Mouse (Mus musculus) layer of hippocampus, adult 9-11 months (tissue): ENCODE results near the gene 4930550C14Rik.

Source experiments
- DNase-seq: peaks from one replicate; pipeline ENCODE4 v3.0.0; 2022

Gene 4930550C14Rik

DNA sequence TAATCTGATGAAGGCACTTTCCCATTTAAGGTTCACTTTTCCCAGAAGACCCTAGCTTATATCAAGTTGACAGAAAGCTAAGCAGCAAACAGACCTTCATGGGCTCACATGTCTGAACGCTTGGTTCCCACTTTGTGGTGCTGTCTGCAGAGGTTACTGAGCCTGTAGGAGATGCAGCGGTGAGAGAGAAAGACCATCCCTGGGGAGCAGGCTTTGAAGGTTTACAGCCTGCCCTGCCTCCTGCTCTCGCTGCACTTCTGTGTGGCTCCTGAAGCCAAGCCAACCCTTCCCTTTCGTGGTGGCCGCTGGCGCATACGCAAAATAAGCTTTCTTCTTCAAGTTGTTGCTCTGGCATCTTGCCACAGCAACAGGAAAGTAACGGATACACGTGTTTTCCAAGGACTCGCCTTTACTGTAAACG is at the start of gene 4930550C14Rik:
Gene 4930550C14Rik (plus strand): TSS at position 35 of the 421 bp plus-strand sequence.
- no peak for DNase-seq

DNA sequence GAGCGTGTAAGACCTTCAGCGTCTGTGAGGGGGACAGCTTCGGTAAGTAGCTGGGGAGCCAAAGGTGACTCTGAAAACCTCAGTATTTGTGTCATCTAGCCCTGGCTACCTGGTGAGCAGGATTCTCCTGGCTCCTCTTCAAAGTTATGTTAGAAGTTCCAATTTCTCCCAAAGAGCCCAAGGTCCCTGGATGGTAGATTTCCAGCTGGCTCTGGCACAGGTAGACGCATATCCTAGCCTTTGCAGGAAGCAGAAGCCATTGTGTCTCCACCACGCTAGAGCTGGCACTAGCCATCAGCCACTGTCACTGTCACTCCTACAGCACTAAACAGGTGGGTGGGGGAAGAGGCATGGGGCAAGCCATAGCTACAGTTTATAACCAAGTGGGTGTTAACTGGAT is 49.0 kb upstream of the 4930550C14Rik start:
- DNase-seq = no peak

GRCm38 (mm10) chr9:53356219-53357155 is 45.6 kb upstream of the 4930550C14Rik start:
- DNase-seq = no peak

DNA sequence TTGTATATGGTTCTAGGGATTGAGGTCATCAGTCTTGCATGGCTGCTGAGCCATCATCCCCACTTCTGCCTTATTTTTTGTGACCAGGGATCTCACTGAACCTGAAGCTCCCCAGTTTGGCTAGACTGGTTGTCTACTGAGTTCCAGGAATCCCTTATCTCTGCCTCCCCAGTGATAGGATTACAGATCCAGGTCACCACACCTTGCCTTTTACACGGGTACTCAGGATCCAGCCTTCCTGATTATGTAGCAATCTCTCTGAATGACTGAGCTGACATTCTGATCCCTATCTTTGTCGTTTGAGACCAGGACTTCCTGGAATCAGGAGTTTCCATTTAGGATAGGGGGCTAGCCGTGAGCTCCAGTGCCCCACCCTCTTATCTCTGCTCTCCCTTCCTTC is 30.8 kb upstream of the 4930550C14Rik start:
- no peak for DNase-seq

- no peak for DNase-seq
These were observed 26.2 kb upstream of the 4930550C14Rik start for GRCm38 (mm10) chr9:53375907-53376306.

DNA sequence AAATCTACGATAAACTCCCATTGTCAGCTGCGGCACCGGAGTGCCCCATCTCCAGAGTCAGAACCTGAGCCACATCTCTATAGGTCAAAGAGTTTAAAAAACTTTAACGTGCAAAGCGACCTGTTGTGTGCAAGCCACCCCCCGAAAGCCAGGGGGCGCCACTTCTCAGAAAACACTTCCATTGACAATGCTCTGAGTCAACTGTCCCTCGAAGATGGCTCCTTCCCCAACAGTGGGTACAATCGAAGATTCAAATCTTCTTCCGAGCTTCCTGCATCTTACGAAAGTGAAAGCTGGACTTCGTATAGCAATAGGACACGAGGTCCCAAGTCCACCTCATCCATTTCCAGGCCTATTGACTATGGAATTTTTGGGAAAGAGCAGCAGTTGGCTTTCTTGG is 25.3 kb upstream of the 4930550C14Rik start:
- no peak for DNase-seq

DNA sequence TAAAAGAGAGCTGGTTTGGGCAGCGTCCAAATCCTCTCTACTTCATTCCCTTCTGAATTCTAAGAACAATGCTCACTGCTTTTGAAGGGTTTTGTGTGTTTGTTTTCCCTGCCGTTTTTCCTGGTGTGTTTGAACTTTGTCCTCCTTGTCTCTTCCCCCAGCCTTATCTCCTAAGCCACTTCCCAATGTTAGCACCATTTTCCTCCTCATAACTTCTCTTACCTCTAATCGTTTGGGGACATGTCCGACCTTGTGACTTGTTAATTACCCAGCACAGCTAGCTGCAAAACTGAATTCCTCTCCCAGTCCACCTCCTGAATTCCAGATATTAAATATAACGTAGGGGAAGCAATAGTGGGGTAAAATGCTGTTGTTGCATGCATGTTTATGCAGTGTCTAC is 24.5 kb upstream of the 4930550C14Rik start:
- no peak for DNase-seq

DNA sequence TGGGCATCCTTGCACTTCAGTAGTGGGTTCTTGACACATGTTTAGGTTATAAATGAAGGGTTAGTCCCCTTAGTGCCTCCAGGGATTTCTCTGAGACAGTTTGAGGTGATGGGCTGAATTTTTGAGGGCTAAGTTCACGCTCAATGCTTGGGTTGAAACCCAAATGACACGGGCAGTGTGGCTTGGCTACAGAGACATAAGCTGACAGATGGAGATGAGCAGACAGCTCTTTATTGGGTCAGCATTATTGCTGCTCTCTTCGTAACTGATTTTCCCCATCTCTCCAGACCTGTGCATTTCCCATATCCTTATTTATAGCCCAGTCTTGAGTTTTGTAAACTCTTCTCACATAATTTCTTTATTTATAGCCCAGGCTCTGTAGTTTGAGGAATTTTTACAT is 24.0 kb upstream of the 4930550C14Rik start:
- no peak for DNase-seq

GRCm38 (mm10) chr9:53380595-53380994 is 21.5 kb upstream of the 4930550C14Rik start:
- DNase-seq = no peak

DNA sequence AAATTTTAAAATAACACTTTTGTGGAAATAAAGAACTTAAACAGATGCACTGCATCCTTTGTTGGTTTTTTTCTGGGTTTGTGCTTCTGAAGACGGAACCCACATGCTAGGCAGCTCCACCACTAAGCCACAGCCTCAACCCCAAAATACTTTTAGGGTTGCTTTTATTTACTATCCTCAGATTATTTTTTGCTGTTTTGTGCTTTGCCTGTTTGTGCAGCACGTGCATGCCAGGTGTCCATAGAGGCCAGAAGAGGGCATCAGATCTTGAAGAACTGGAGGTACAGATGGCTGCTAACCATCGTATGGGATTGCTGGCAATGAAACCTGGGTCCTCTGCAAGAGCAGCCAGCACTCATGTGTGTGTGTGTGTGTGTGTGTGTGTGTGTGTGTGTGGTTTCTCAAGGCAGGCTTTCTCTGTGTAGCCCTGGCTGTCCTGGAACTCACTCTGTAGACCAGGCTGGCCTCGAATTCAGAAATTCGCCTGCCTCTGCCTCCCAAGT is 21.0 kb upstream of the 4930550C14Rik start:
- no peak for DNase-seq

DNA sequence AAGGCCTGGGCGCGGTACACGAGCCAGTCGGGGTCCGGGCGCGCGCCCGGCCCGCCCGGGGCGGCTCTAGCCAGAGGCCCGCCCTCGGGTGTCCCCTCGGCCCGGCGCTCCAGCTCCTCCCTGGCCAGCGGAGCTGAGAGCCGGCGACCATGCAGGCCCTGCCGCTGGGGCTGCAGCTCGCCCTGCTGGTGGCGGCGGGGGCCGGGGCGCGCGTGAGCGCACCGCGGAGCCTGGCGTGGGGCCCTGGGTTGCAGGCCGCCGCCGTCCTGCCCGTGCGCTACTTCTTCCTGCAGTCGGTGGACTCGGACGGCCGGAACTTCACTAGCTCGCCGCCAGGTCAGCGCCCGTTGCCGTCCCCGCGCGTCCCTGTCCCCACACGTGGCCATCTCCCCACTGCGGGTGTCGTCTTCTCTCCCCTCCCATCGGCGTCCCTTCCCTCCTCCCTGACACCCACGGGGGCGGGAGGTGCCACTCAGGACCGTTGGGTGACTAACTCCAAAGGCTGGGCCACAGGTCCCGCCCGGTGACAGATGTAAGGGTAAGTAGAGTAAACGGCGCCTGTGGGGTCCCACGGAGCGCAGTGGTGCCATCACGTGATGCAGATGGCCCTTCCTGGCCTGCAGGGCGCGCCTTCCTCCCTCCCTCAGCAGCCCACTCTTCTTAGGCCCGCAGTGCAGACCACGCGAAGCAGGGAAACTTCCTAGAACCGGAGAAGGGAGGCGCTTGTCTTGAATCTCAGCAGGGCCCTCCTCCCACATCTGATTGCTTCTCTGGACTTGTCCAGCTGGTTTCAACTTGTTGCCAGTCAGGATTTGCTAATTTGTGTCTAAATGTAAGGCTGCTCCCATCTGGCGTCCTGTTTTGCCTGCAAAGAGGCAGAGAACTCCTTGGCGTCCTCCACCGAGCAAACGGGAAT is 17.9 kb upstream of the 4930550C14Rik start, which contains the start of gene Kdelc2:
Gene Kdelc2 (plus strand): TSS at position 75 of the 916 bp plus-strand sequence.
- DNase-seq = peak; percentile 88

- no peak for DNase-seq
These were observed 17.3 kb upstream of the 4930550C14Rik start for GRCm38 (mm10) chr9:53384873-53385272.

GRCm38 (mm10) chr9:53387431-53387830 is 14.7 kb upstream of the 4930550C14Rik start:
- no peak for DNase-seq

DNA sequence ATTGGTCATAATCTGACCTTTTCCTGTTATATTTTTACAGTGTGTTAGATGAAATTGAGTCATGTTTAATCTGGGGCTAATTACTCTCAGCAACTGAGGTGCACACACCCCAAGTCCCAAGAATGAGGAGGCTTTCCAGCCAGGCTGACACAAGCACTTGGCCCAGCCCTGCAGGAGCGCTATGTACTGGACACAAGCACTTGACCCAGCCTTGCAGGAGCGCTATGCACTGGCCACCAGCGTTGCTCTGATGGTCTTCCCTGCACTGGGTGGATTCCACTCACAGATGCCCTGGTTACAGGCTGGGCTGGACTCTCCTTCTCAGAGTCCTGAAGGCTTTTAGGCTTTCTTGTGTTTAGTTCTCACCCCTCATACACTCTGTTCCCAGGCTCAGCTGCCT is 13.0 kb upstream of the 4930550C14Rik start:
- no peak for DNase-seq

DNA sequence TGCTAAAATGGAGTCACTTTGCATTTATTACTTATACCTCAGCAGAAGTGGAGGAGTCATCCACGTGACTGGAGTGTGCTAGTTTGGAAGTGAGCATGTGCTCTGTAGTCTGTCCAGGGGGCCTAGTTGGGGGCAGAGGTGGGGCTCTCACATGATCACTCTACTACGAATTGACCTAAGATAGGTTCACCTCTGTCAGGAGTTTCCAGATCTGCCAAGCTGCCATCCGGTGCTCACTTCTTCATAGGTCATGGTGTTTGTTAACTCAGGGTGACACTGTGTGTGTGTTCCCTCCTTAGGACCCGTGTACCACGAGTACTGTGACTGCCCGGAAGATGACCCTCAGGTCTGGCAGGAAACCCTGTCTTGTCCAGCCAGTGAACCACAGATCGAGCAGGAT is 12.0 kb upstream of the 4930550C14Rik start:
- no peak for DNase-seq

DNA sequence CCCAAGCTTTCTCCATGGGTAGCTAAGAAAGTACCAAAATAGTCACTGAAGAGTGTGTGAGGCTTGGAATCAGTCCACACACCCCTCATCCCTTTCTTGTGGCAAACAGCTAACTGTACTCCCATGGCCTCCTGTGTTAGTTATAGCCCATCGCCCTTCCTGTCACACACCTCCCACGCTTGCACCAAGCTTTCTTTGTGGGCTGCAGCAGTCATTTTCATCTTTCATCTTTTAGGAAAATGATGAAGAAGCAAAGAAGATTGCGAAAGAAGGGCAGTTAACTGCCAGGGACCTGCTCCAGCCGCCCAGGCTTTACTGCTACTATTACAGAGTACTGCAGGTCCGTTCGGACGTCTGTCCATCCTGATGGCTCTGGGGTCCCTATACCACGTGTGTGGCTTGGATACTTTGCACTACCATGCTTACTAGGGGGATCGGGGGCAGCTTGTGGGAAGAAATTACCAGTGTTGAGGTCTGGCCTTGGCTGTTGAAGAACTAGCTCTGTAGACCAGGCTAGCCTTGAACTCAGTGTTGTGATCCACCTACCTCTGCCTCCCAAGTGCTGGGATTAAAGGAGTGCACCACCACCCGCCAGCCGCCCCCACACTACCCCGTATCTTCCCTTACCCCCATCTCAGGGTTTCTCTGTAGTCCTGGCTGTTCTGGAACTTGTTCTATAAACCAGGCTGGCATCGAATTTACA is 4.3 kb upstream of the 4930550C14Rik start:
- DNase-seq = no peak

- no peak for DNase-seq
These were observed 3.8 kb upstream of the 4930550C14Rik start for GRCm38 (mm10) chr9:53398388-53398700.

DNA sequence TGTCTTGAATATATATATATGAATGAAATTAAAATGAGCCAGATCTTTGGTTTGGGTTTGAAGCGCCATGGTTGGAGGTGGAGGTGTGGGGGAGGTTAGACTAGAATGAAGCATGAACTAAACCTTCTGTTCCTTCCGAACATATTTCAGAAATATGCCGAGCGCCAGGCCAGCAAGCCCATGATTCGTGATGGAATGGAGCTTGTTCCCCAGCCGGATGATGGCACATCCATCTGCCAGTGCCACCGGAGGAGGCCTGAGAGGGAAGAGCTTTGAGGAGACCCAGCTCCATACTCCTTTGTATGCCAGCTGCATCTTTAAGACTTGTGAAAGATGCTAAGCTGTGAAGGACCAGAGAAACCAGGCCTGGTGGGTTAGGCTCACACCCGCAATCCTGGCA is 2.6 kb upstream of the 4930550C14Rik start:
- peak; percentile 26 for DNase-seq

DNA sequence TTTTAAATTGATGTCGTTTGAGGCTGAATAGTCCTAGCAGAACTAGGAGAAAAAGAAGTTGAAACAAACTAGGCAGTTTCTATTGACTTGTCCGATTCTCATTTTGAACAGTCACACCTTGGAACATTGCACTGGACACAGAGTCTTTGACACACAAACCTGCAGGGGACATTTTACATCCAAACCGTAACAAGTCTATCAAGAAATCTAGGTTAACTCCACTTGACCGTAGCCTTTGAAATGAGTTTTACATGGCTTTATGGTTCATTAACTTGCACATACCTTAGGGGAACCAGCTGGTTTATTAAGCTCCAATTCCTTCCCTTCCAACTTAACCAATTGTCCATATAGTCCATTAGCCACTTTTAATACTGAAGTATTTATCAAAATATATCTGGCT is 1.4 kb upstream of the 4930550C14Rik start:
- DNase-seq = no peak

DNA sequence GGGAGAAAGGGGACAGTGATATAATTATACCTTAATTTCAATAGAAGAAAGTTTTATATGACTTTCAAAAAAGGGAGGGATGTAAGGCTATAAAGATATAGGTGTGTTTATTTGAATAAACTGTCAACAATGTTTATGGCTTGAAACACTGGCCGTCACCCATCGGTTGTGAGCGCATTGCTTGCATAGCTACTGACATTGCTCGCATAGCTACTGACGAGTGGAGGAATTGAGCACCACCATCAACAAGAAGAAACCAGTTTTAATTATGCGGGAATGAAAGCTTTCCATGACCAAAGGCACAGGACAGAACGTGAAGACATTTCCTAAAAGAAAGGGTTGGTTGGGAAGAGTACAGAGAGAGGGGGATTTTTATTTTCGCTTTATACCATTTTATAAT is 979 bp upstream of the 4930550C14Rik start:
- DNase-seq = no peak

- DNase-seq = no peak
These were observed 866 bp downstream of the 4930550C14Rik start for GRCm38 (mm10) chr9:53402991-53403390.

DNA sequence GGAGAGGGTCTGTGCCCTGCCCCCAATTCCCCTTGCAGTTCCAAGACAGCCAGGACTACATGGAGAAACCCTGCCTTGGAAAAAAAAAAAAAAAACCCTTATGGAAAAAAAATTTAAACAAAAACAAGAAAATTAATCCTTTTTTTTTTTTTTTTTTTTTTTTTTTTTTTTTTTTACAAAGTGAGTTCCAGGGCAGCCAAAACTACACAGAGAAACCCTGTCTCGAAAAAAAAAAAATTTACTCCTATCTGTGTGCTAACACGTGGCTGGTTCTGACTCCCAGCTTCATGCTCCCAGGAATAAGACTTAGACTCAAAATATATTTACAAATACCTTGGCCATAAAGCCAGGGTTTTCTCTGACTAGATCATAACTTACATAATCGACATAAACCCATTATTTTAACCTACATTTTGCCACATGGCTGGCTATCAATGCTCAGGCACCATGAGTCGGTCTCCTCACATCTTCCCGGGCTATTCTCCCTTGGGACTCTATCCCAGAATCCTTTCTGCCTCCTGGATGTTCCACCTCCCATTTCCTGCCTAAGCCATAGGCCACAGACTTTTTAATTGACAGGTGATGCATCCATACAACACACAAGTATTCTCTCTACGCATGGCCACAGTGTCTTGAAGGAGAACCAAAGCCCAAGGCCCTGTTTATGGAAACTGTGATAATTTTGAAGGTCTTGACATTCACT is 2.1 kb downstream of the 4930550C14Rik start:
- DNase-seq = no peak
